Mouse (Mus musculus) kidney, adult 2 months (tissue): ENCODE data around the gene Znfx1.

ENCODE experiments used
- CTCF ChIP-seq: fragments of 200-500 bp; conservative IDR thresholded peaks from 2 replicates; pipeline ENCODE4 v1.5.1; 2011; ENCODE audit warnings: low read depth, mild to moderate bottlenecking, control low read depth, low read length, moderate library complexity, mixed read lengths; ENCODE audit not compliant: insufficient read depth, insufficient read length
- POLR2A ChIP-seq: fragments of 200-500 bp; IDR thresholded peaks from one replicate; pipeline ENCODE4 v1.6.1; 2011; ENCODE audit warnings: low read depth, low read length, control low read depth

DNA sequence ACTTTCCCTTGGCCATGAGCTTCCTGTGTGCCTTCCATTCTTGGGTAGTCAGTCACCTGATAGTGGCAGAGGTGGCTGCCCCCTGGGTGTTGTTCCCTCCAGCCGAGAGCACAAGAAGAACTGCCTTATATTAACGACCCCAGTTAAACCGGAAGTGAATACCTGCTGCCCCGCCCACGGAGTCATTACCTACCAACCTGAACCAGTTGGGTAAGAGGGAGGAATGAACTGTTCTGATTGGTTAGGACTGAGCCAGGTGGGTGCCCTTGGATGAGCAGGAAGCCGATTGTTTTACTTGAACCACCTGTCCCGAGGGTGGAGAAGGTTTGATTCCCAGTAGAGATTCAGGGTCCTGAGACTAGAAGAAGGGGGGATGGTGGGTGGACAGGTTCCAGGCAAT is 15.7 kb upstream of the Znfx1 start:
- TF ChIP-seq CTCF (no peak), POLR2A (no peak)
